ENCODE assay signal across 25 mouse cellular contexts in the genomic region with DNA sequence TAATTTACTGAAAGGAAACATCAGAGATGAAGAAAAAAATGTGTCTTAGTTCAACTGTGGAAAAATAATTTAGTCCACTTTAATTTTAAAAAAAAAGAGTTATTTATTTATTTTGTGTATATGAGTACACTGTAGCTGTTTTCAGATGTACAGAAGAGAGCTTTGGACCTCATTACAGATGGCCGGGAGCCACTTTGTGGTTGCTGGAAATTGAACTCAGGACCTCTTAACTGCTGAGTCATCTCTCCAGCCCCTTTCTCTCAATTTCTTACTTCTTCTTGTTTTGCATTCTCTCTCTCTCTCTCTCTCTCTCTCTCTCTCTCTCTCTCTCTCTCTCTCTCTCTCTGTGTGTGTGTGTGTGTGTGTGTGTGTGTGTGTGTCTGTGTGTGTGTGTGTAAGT. TPM values are rescaled to one million over a fixed set of nuclear protein-coding genes. Genes with fewer than 3 reads are reported as not detected.
"Had no signal": no experiment of that assay in that cellular context is flagged by ENCODE, and none has a peak within 500 bp of the region (broad histone marks: within the 10 kb centered on the region; RNA-seq: fewer than 3 reads in every experiment).

No protein-coding gene starts in this region.

RNA-seq across cellular contexts. Expression of gene Gm32742, which starts 25.9 kb away (rescaled TPM):
- total RNA-seq: forebrain, postnatal 0 days; gastrocnemius, adult 18-20 months; gastrocnemius, adult 2 months; gastrocnemius, adult 8-10 months; gastrocnemius, postnatal 10 days; gastrocnemius, postnatal 14 days; gastrocnemius, postnatal 25 days; gastrocnemius, postnatal 36 days; gastrocnemius, postnatal 4 days; heart, adult 2 months; heart, adult 8-10 months had no signal
- polyA plus RNA-seq: embryonic facial prominence, embryonic 11.5 days; erythroblast, embryonic 14.5 days; forebrain, embryonic 10.5 days; forebrain, embryonic 11.5 days; forebrain, embryonic 13.5 days; forebrain, embryonic 14.5 days; forebrain, embryonic 15.5 days; frontal cortex, adult 2 months; heart, embryonic 10.5 days had no signal

RNA-seq across cellular contexts. Expression of gene 4833427G06Rik, which starts 37.5 kb away (rescaled TPM):
- total RNA-seq: common myeloid progenitor, adult 5-6 weeks; gastrocnemius, adult 18-20 months; gastrocnemius, adult 2 months; gastrocnemius, adult 8-10 months; gastrocnemius, postnatal 10 days; gastrocnemius, postnatal 14 days; gastrocnemius, postnatal 25 days; gastrocnemius, postnatal 36 days; gastrocnemius, postnatal 4 days; granulocyte monocyte progenitor cell, adult 5-6 weeks; heart, adult 2 months; heart, adult 8-10 months had no signal
- polyA plus RNA-seq: embryonic facial prominence, embryonic 10.5 days; embryonic facial prominence, embryonic 11.5 days; embryonic facial prominence, embryonic 13.5 days; erythroblast, embryonic 14.5 days; forebrain, embryonic 10.5 days; forebrain, embryonic 11.5 days; frontal cortex, adult 2 months; heart, embryonic 10.5 days; heart, embryonic 11.5 days had no signal
